In the genomic region with DNA sequence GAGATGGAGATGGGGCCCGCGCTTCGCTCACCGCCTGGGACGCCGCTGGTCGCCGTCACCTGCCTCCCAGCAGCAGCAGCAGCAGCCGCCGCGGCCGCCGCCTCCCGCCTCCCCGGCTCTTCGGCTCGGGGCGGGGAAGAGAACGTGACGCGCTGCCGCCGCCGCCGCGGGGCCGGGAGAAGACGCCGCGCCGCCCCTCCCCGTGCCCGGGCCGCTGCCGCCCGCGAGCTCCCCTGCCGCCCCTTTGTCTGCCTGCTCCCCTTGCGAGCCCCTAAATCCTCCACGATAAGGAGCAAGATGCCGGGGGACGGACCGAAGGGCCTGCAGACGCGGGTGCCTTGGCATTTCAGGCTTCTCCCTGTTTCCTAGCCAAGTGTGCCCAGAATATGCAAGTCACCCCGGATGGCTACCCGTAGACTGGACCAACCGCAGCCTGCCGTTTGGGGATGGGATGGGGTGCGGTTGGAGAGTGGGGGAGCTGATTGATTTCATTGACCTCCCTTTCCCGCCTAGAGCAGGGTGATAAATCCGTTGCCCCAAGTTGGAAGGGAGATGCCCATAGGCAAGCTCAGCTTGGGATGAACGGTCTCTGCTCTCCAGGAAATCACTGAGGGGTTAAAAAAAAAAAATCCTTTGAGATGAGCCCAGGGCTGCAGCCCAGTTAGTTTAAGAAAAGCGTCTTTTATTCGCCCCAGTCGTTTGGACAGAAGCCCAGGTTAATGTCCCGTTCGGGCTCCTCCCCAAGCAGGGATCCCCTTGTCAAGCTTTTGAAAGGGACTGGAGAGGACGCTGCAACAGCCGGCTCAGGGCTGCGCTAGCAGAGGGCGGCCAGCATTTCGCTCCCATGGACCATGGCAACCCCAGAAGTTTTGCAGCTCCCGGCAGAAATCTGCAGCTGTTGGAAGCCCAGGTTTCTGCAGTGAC, we compare ENCODE assay signal across 8 mouse cellular contexts. TPM values are rescaled to one million over a fixed set of nuclear protein-coding genes. Genes with fewer than 3 reads are reported as not detected.
A peak's percentile ranks its signal among the peaks of the same experiment; 100 is the strongest.
DNase-seq lines count a peak whose midpoint lies in the region; ATAC-seq and TF ChIP-seq lines count a peak whose summit lies in the region.

A gene (minus strand): TSS at position 398 of the 924 bp plus-strand sequence.

- peak; percentile 21 for DNase-seq in ES-E14 (ENCODE audit: low read depth, low spot score)
- peak; percentile 55 for DNase-seq in c-Kit-positive CD71-positive TER-119-positive erythroid progenitor cells, embryonic 14.5 days (ENCODE audit: low spot score)
- peak; percentile 69 for DNase-seq in kidney, postnatal 0 days (ENCODE audit: low spot score)
- DNase-seq in liver, embryonic 13.5 days, result peak; percentile 54
- peak; percentile 73 for DNase-seq in naive thymus-derived CD4-positive, alpha-beta T cell, adult 2 months (ENCODE audit: low read depth)

- no peaks in the 10 kb centered on the region for H3K36me3 ChIP-seq in ES-E14 (ENCODE audit: control insufficient read depth, insufficient read depth, low read length, poor library complexity, severe bottlenecking)
- H3K36me3 ChIP-seq in forebrain, embryonic 12.5 days (replicated peaks), result no peaks in the 10 kb centered on the region
- H3K36me3 ChIP-seq in heart, embryonic 14.5 days (ENCODE audit: control insufficient read depth, insufficient read depth, low read length), result no peaks in the 10 kb centered on the region
- H3K36me3 ChIP-seq in kidney, postnatal 0 days (ENCODE audit: insufficient read depth, low read length), result no peaks in the 10 kb centered on the region
- no peaks in the 10 kb centered on the region for H3K36me3 ChIP-seq in liver, embryonic 13.5 days
- no peaks in the 10 kb centered on the region for H3K36me3 ChIP-seq in stomach, embryonic 14.5 days (ENCODE audit: control insufficient read depth, insufficient read depth, low read length)

- H3K4me2 ChIP-seq in forebrain, embryonic 12.5 days, result peak within 1 kb of the TSS; percentile 70
- H3K4me2 ChIP-seq in heart, embryonic 14.5 days (ENCODE audit: low read length), result peak within 1 kb of the TSS; percentile 93
- H3K4me2 ChIP-seq in kidney, postnatal 0 days (ENCODE audit: low read length), result peak within 1 kb of the TSS; percentile 96
- peak within 1 kb of the TSS; percentile 95 for H3K4me2 ChIP-seq in liver, embryonic 13.5 days
- peak within 1 kb of the TSS; percentile 59 for H3K4me2 ChIP-seq in stomach, embryonic 14.5 days (replicated peaks; ENCODE audit: low read depth, low read length)

- under 1% methylated on average over 44 of the region's 64 CpGs for WGBS in forebrain, embryonic 12.5 days
- WGBS in heart, embryonic 14.5 days, result 2% methylated on average over 47 of the region's 64 CpGs
- 1% methylated on average over 44 of the region's 64 CpGs for WGBS in kidney, postnatal 0 days
- WGBS in liver, embryonic 13.5 days (ENCODE audit: insufficient replicate concordance), result 2% methylated on average over 64 of the region's 64 CpGs
- under 1% methylated on average over 29 of the region's 64 CpGs for WGBS in stomach, embryonic 14.5 days

- H3K4me1 ChIP-seq in ES-E14 (ENCODE audit: control insufficient read depth in 2 of 2, insufficient read depth in 2 of 2, low read length in 2 of 2, poor library complexity in 1 of 2), result no peaks in the 10 kb centered on the region
- peaks cover 33% of the 10 kb centered on the region for H3K4me1 ChIP-seq in forebrain, embryonic 12.5 days
- H3K4me1 ChIP-seq in heart, embryonic 14.5 days (ENCODE audit: control insufficient read depth in 2 of 2, insufficient read depth in 2 of 2, low read length in 2 of 2), result peaks cover 6 to 34% of the 10 kb centered on the region in 2 experiments
- H3K4me1 ChIP-seq in kidney, postnatal 0 days (replicated peaks; ENCODE audit: insufficient read depth, low read length), result peaks cover 8% of the 10 kb centered on the region; the same call in 1 of the 2 replicates
- H3K4me1 ChIP-seq in liver, embryonic 13.5 days (replicated peaks), result peaks cover 39% of the 10 kb centered on the region
- H3K4me1 ChIP-seq in stomach, embryonic 14.5 days (ENCODE audit: control insufficient read depth, insufficient read depth, low read length), result peaks cover 24% of the 10 kb centered on the region

- peak within 1 kb of the TSS; percentile 88 for H3K9ac ChIP-seq in ES-E14 (ENCODE audit: insufficient read depth, low read depth, low read length, poor library complexity, severe bottlenecking)
- peak within 1 kb of the TSS; percentile 100 for H3K9ac ChIP-seq in forebrain, embryonic 12.5 days
- peak within 1 kb of the TSS; percentile 99 for H3K9ac ChIP-seq in heart, embryonic 14.5 days (ENCODE audit: low read length)
- peak within 1 kb of the TSS; percentile 94 for H3K9ac ChIP-seq in kidney, postnatal 0 days (ENCODE audit: low read depth, low read length)
- peak within 1 kb of the TSS; percentile 88 for H3K9ac ChIP-seq in liver, embryonic 13.5 days
- peak within 1 kb of the TSS; percentile 94 for H3K9ac ChIP-seq in stomach, embryonic 14.5 days (replicated peaks; ENCODE audit: low read depth, low read length)

- no peak for TF ChIP-seq CTCF in kidney, postnatal 0 days (IDR thresholded peaks at IDR 0.05; ENCODE audit: low read depth)

- H3K27me3 ChIP-seq in forebrain, embryonic 12.5 days, result no peaks in the 10 kb centered on the region
- no peaks in the 10 kb centered on the region for H3K27me3 ChIP-seq in heart, embryonic 14.5 days (ENCODE audit: control insufficient read depth, insufficient read depth, low read length)
- H3K27me3 ChIP-seq in kidney, postnatal 0 days (ENCODE audit: insufficient read depth, low read length), result no peaks in the 10 kb centered on the region
- peaks cover 12% of the 10 kb centered on the region for H3K27me3 ChIP-seq in liver, embryonic 13.5 days
- H3K27me3 ChIP-seq in stomach, embryonic 14.5 days (ENCODE audit: control insufficient read depth, insufficient read depth, low read length), result no peaks in the 10 kb centered on the region

- H3K27ac ChIP-seq in ES-E14 (ENCODE audit: insufficient read depth, low read depth, low read length, poor library complexity, severe bottlenecking), result no peak within 1 kb of the TSS
- peak within 1 kb of the TSS; percentile 99 for H3K27ac ChIP-seq in forebrain, embryonic 12.5 days
- peak within 1 kb of the TSS; percentile 88 to 96 for H3K27ac ChIP-seq in heart, embryonic 14.5 days (replicated peaks in 1 of 2; ENCODE audit: control insufficient read depth in 1 of 2, insufficient read depth in 1 of 2, low read depth in 2 of 2, low read length in 2 of 2)
- H3K27ac ChIP-seq in kidney, postnatal 0 days, result peak within 1 kb of the TSS; percentile 94
- peak within 1 kb of the TSS; percentile 72 for H3K27ac ChIP-seq in liver, embryonic 13.5 days
- H3K27ac ChIP-seq in stomach, embryonic 14.5 days (ENCODE audit: low read length), result peak within 1 kb of the TSS; percentile 89

- peak within 1 kb of the TSS; percentile 80 to 92 for H3K4me3 ChIP-seq in ES-E14 (ENCODE audit: insufficient read depth in 1 of 2, low read depth in 1 of 2, low read length in 2 of 2, poor library complexity in 1 of 2, severe bottlenecking in 1 of 2)
- H3K4me3 ChIP-seq in forebrain, embryonic 12.5 days (replicated peaks), result peak within 1 kb of the TSS; percentile 98
- H3K4me3 ChIP-seq in heart, embryonic 14.5 days (ENCODE audit: control insufficient read depth in 1 of 2, insufficient read depth in 1 of 2, low read depth in 1 of 2, low read length in 2 of 2), result peak within 1 kb of the TSS; percentile 90 to 98
- peak within 1 kb of the TSS; percentile 99 for H3K4me3 ChIP-seq in kidney, postnatal 0 days (replicated peaks; ENCODE audit: low read depth, low read length)
- peak within 1 kb of the TSS; percentile 83 for H3K4me3 ChIP-seq in liver, embryonic 13.5 days (replicated peaks)
- H3K4me3 ChIP-seq in stomach, embryonic 14.5 days (ENCODE audit: low read depth, low read length), result peak within 1 kb of the TSS; percentile 92

- peak; percentile 75 for ATAC-seq in forebrain, embryonic 12.5 days (ENCODE audit: low FRiP score)
- ATAC-seq in heart, embryonic 14.5 days (ENCODE audit: insufficient number of reproducible peaks, insufficient read depth, low FRiP score, low read depth), result peak; percentile 55
- peak; percentile 49 for ATAC-seq in kidney, postnatal 0 days (replicated peaks; ENCODE audit: low FRiP score, low read depth)
- ATAC-seq in liver, embryonic 13.5 days (ENCODE audit: low read depth), result peak; percentile 78
- ATAC-seq in stomach, embryonic 14.5 days (ENCODE audit: insufficient number of reproducible peaks, insufficient read depth, low FRiP score, low read depth), result peak; percentile 59; the same call in 1 of the 2 replicates

- in situ Hi-C loops in ES-E14 (cut with MboI; ENCODE audit: low sequenced_read_pairs in 2 of 2, unreplicated experiment in 2 of 2), result no loop called here

- no peaks in the 10 kb centered on the region for H3K9me3 ChIP-seq in ES-E14 (ENCODE audit: control insufficient read depth, insufficient read depth, low read depth, low read length)
- H3K9me3 ChIP-seq in forebrain, embryonic 12.5 days, result no peaks in the 10 kb centered on the region
- H3K9me3 ChIP-seq in heart, embryonic 14.5 days (ENCODE audit: control insufficient read depth, low read length), result no peaks in the 10 kb centered on the region
- H3K9me3 ChIP-seq in kidney, postnatal 0 days (replicated peaks; ENCODE audit: low read length), result no peaks in the 10 kb centered on the region
- H3K9me3 ChIP-seq in liver, embryonic 13.5 days (replicated peaks), result no peaks in the 10 kb centered on the region
- no peaks in the 10 kb centered on the region for H3K9me3 ChIP-seq in stomach, embryonic 14.5 days (ENCODE audit: control insufficient read depth, low read depth, low read length)

TF ChIP-seq in ES-E14, 5 proteins besides CTCF, POLR2A, EP300 and RAD21:
- TF ChIP-seq MAFK (IDR thresholded peaks at IDR 0.05; ENCODE audit: insufficient read depth, low read depth, low read length), result no peak
- TF ChIP-seq ZNF384 (IDR thresholded peaks at IDR 0.05; ENCODE audit: low read depth, low read length), result peak; percentile 73
- no peak for TF ChIP-seq CHD2 (IDR thresholded peaks at IDR 0.05; ENCODE audit: low read depth, low read length)
- TF ChIP-seq HCFC1 (IDR thresholded peaks at IDR 0.05; ENCODE audit: borderline replicate concordance, insufficient read depth, low read length), result no peak
- TF ChIP-seq ZC3H11A (IDR thresholded peaks at IDR 0.05; ENCODE audit: borderline replicate concordance, low read depth, low read length), result no peak

RNA-seq across cellular contexts. Expression of the gene that starts here (rescaled TPM):
- total RNA-seq in ES-E14 (2012; rRNA removed), result 10.3 and 11.8 TPM in 2 replicates
- 72.0 and 72.7 TPM in 2 replicates for polyA plus RNA-seq in forebrain, embryonic 12.5 days (2016; fragmentation: Nextera tagmentation; extraction: Ambion mirVana)
- polyA plus RNA-seq in heart, embryonic 14.5 days (2014; fragmentation: Nextera tagmentation; extraction: Ambion mirVana), result 48.0 and 50.5 TPM in 2 replicates
- polyA plus RNA-seq in kidney, postnatal 0 days (2015; fragmentation: Nextera tagmentation; extraction: Ambion mirVana), result 21.6 and 26.8 TPM in 2 replicates
- polyA plus RNA-seq in liver, embryonic 13.5 days (2015; fragmentation: Nextera tagmentation; extraction: Ambion mirVana), result 12.4 and 13.4 TPM in 2 replicates
- 39.5 and 40.5 TPM in 2 replicates for polyA plus RNA-seq in stomach, embryonic 14.5 days (2014; fragmentation: Nextera tagmentation; extraction: Ambion mirVana)

Comparison
In these comparisons a context has a peak if more than half of its experiments do, and no peak if none do; other contexts are left out.
1. DNase-seq: peak in every context shown above with its lines; median percentile 73 in naive thymus-derived CD4-positive, alpha-beta T cell, adult 2 months; 69 in kidney, postnatal 0 days; 55 in c-Kit-positive CD71-positive TER-119-positive erythroid progenitor cells, embryonic 14.5 days; 54 in liver, embryonic 13.5 days; 21 in ES-E14.